ENCODE assay signal across 21 mouse cellular contexts in the genomic region with DNA sequence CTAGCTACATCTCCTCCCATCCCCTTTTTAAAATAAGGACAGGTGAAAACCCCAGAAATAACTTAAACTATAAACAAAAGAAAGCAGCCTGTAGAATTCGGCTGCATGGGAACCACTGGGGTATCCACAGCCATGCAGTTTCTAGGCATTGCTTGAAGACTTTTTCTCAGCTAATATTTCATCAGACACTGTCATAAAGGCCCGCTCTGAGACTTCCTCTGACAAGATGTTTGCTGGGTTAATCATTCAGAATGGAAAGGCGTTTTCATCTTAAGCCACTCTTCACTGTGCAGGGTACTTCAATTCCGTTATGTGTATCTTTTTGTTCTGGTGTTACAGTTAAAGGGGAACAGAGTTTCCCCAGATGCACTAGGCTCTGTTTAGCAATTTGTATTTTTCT.
DNase-seq lines count a peak whose midpoint lies in the region; ATAC-seq and TF ChIP-seq lines count a peak whose summit lies in the region.
"Had no signal": no experiment of that assay in that cellular context is flagged by ENCODE, and none has a peak within 500 bp of the region (broad histone marks: within the 10 kb centered on the region; RNA-seq: fewer than 3 reads in every experiment).

No protein-coding gene starts in this region.

- DNase-seq in forebrain, postnatal 0 days, result peak; percentile 9
- no peak for DNase-seq in forebrain, embryonic 14.5 days (ENCODE audit: low spot score)
- no peak for DNase-seq in lung, postnatal 14 days
- DNase-seq: adrenal gland, postnatal 10 days; adrenal gland, postnatal 36 days; B cell, adult 2 months; cerebellum, adult 18-20 months; cerebellum, adult 9-10 months; cerebellum, postnatal 14 days; gastrocnemius, adult 2 months; gastrocnemius, postnatal 14 days; heart, adult 11 months had no signal

- WGBS in forebrain, postnatal 0 days, result 68% methylated on average over 4 of the region's 4 CpGs
- 82% methylated on average over 4 of the region's 4 CpGs for WGBS in forebrain, embryonic 14.5 days
- WGBS in hindbrain, embryonic 16.5 days, result 62% methylated on average over 4 of the region's 4 CpGs
- 82% methylated on average over 4 of the region's 4 CpGs for WGBS in hindbrain, embryonic 12.5 days
- WGBS in lung, embryonic 16.5 days, result 21% methylated on average over 4 of the region's 4 CpGs

- no peak overlapping the region for H3K4me3 ChIP-seq in forebrain, postnatal 0 days (ENCODE audit: low read depth, low read length)
- no peak overlapping the region for H3K4me3 ChIP-seq in forebrain, embryonic 14.5 days (ENCODE audit: low read depth, low read length)
- no peak overlapping the region for H3K4me3 ChIP-seq in hindbrain, embryonic 16.5 days (ENCODE audit: low read length)
- no peak overlapping the region for H3K4me3 ChIP-seq in hindbrain, embryonic 12.5 days
- H3K4me3 ChIP-seq in lung, embryonic 16.5 days (ENCODE audit: low read length), result no peak overlapping the region
- H3K4me3 ChIP-seq: forebrain, embryonic 10.5 days; forebrain, embryonic 15.5 days; gastrocnemius, adult 2 months had no signal

- no peak overlapping the region for H3K9ac ChIP-seq in forebrain, postnatal 0 days
- H3K9ac ChIP-seq in forebrain, embryonic 14.5 days (ENCODE audit: low read length), result no peak overlapping the region
- H3K9ac ChIP-seq in hindbrain, embryonic 16.5 days (ENCODE audit: low read depth, low read length), result no peak overlapping the region
- H3K9ac ChIP-seq in hindbrain, embryonic 12.5 days, result no peak overlapping the region
- no peak overlapping the region for H3K9ac ChIP-seq in lung, embryonic 16.5 days (ENCODE audit: low read length)
- H3K9ac ChIP-seq: forebrain, embryonic 15.5 days had no signal

- H3K27me3 ChIP-seq in forebrain, postnatal 0 days (ENCODE audit: insufficient read depth, low read length), result no peaks in the 10 kb centered on the region
- H3K27me3 ChIP-seq in forebrain, embryonic 14.5 days (replicated peaks; ENCODE audit: control insufficient read depth, insufficient read depth, low read length), result no peaks in the 10 kb centered on the region
- H3K27me3 ChIP-seq in hindbrain, embryonic 16.5 days (replicated peaks; ENCODE audit: control insufficient read depth, insufficient read depth, low read length), result no peaks in the 10 kb centered on the region
- no peaks in the 10 kb centered on the region for H3K27me3 ChIP-seq in hindbrain, embryonic 12.5 days
- no peaks in the 10 kb centered on the region for H3K27me3 ChIP-seq in lung, embryonic 16.5 days (ENCODE audit: control insufficient read depth, insufficient read depth, low read depth, low read length)
- H3K27me3 ChIP-seq: CH12.LX; forebrain, embryonic 15.5 days; Patski had no signal

- TF ChIP-seq CTCF in forebrain, postnatal 0 days (IDR thresholded peaks at IDR 0.05; ENCODE audit: low read depth), result no peak

- no peaks in the 10 kb centered on the region for H3K9me3 ChIP-seq in forebrain, postnatal 0 days (ENCODE audit: low read length)
- H3K9me3 ChIP-seq in forebrain, embryonic 14.5 days (replicated peaks; ENCODE audit: control insufficient read depth, low read length), result no peaks in the 10 kb centered on the region
- no peaks in the 10 kb centered on the region for H3K9me3 ChIP-seq in hindbrain, embryonic 16.5 days (ENCODE audit: control insufficient read depth, low read length)
- H3K9me3 ChIP-seq in hindbrain, embryonic 12.5 days (replicated peaks), result no peaks in the 10 kb centered on the region
- H3K9me3 ChIP-seq in lung, embryonic 16.5 days (ENCODE audit: control insufficient read depth, low read length), result no peaks in the 10 kb centered on the region
- H3K9me3 ChIP-seq: forebrain, embryonic 10.5 days; forebrain, embryonic 15.5 days; G1E had no signal

- ATAC-seq in forebrain, postnatal 0 days, result no peak; the same call in 1 of the 2 replicates
- ATAC-seq in forebrain, embryonic 14.5 days, result no peak
- peak; percentile 42 for ATAC-seq in hindbrain, embryonic 16.5 days
- no peak for ATAC-seq in hindbrain, embryonic 12.5 days (ENCODE audit: low FRiP score)
- peak; percentile 54 for ATAC-seq in lung, embryonic 16.5 days (ENCODE audit: low read depth)
- ATAC-seq: forebrain, embryonic 15.5 days; Patski had no signal

- no peaks in the 10 kb centered on the region for H3K4me1 ChIP-seq in forebrain, postnatal 0 days (ENCODE audit: insufficient read depth)
- H3K4me1 ChIP-seq in forebrain, embryonic 14.5 days (ENCODE audit: control insufficient read depth, insufficient read depth, low read length), result no peaks in the 10 kb centered on the region
- no peaks in the 10 kb centered on the region for H3K4me1 ChIP-seq in hindbrain, embryonic 16.5 days (ENCODE audit: control insufficient read depth, insufficient read depth, low read depth, low read length)
- no peaks in the 10 kb centered on the region for H3K4me1 ChIP-seq in hindbrain, embryonic 12.5 days
- no peaks in the 10 kb centered on the region for H3K4me1 ChIP-seq in lung, embryonic 16.5 days (replicated peaks; ENCODE audit: control insufficient read depth, insufficient read depth, low read length)
- H3K4me1 ChIP-seq: forebrain, embryonic 10.5 days; forebrain, embryonic 15.5 days had no signal

- no peak overlapping the region for H3K4me2 ChIP-seq in forebrain, postnatal 0 days (ENCODE audit: low read depth)
- no peak overlapping the region for H3K4me2 ChIP-seq in forebrain, embryonic 14.5 days (ENCODE audit: low read length)
- H3K4me2 ChIP-seq in hindbrain, embryonic 16.5 days (ENCODE audit: low read length), result no peak overlapping the region
- no peak overlapping the region for H3K4me2 ChIP-seq in hindbrain, embryonic 12.5 days (replicated peaks)
- no peak overlapping the region for H3K4me2 ChIP-seq in lung, embryonic 16.5 days (ENCODE audit: low read depth, low read length)
- H3K4me2 ChIP-seq: forebrain, embryonic 15.5 days; heart, embryonic 11.5 days had no signal

- H3K36me3 ChIP-seq in forebrain, postnatal 0 days (ENCODE audit: insufficient read depth), result no peaks in the 10 kb centered on the region
- no peaks in the 10 kb centered on the region for H3K36me3 ChIP-seq in forebrain, embryonic 14.5 days (ENCODE audit: control insufficient read depth, insufficient read depth, low read length)
- no peaks in the 10 kb centered on the region for H3K36me3 ChIP-seq in hindbrain, embryonic 16.5 days (ENCODE audit: control insufficient read depth, insufficient read depth, low read length)
- no peaks in the 10 kb centered on the region for H3K36me3 ChIP-seq in hindbrain, embryonic 12.5 days
- H3K36me3 ChIP-seq in lung, embryonic 16.5 days (ENCODE audit: control insufficient read depth, insufficient read depth, low read length), result no peaks in the 10 kb centered on the region
- H3K36me3 ChIP-seq: forebrain, embryonic 10.5 days; forebrain, embryonic 15.5 days; G1E had no signal

- H3K27ac ChIP-seq in forebrain, postnatal 0 days (ENCODE audit: low read depth, low read length), result no peak overlapping the region; the same call in 1 of the 2 replicates
- H3K27ac ChIP-seq in forebrain, embryonic 14.5 days (ENCODE audit: low read depth, low read length), result no peak overlapping the region
- no peak overlapping the region for H3K27ac ChIP-seq in hindbrain, embryonic 16.5 days (ENCODE audit: low read depth, low read length)
- no peak overlapping the region for H3K27ac ChIP-seq in hindbrain, embryonic 12.5 days
- no peak overlapping the region for H3K27ac ChIP-seq in lung, embryonic 16.5 days (ENCODE audit: low read length)
- H3K27ac ChIP-seq: forebrain, embryonic 10.5 days; forebrain, embryonic 15.5 days; gastrocnemius, adult 2 months had no signal

Comparison
In these comparisons a context has a peak if more than half of its experiments do, and no peak if none do; other contexts are left out.
1. ATAC-seq: peak in hindbrain, embryonic 16.5 days (single experiment) and lung, embryonic 16.5 days (single experiment); none in forebrain, postnatal 0 days (single experiment), forebrain, embryonic 14.5 days (single experiment) and hindbrain, embryonic 12.5 days (single experiment).